Comparison of ENCODE assay signal across 12 mouse cellular contexts in genomic region chr10:94595705-94596104, GRCm38 (mm10).
A peak's percentile ranks its signal among the peaks of the same experiment; 100 is the strongest.
DNase-seq lines count a peak whose midpoint lies in the region; TF ChIP-seq lines count a peak whose summit lies in the region.
"Had no signal": no experiment of that assay in that cellular context is flagged by ENCODE, and none has a peak within 500 bp of the region (broad histone marks: within the 10 kb centered on the region; RNA-seq: fewer than 3 reads in every experiment).

No protein-coding gene starts in this region.

- no peak overlapping the region for H3K4me3 ChIP-seq in heart, embryonic 10.5 days
- no peak overlapping the region for H3K4me3 ChIP-seq in lung, adult 2 months (replicated peaks; ENCODE audit: extremely low read depth, low read depth, low read length)
- H3K4me3 ChIP-seq: lung, embryonic 15.5 days had no signal

- TF ChIP-seq CTCF in lung, adult 2 months (IDR thresholded peaks at IDR 0.05; ENCODE audit: insufficient read depth, low read length) = no peak

- H3K36me3 ChIP-seq in heart, embryonic 10.5 days = no peaks in the 10 kb centered on the region; the same call in 1 of the 2 replicates
- H3K36me3 ChIP-seq: lung, embryonic 15.5 days had no signal

- TF ChIP-seq POLR2A in lung, adult 2 months (IDR thresholded peaks at IDR 0.05; ENCODE audit: borderline replicate concordance, extremely low read depth, low read depth, low read length) = no peak

- WGBS in heart, embryonic 10.5 days = 84% methylated on average over 9 of the region's 9 CpGs
- WGBS in lung, adult 2 months = 78% methylated on average over 9 of the region's 9 CpGs

- no peaks in the 10 kb centered on the region for H3K4me1 ChIP-seq in heart, embryonic 10.5 days
- no peaks in the 10 kb centered on the region for H3K4me1 ChIP-seq in lung, adult 2 months (ENCODE audit: control insufficient read depth, insufficient read depth, low read length)
- H3K4me1 ChIP-seq: lung, embryonic 15.5 days had no signal

- no peak overlapping the region for H3K27ac ChIP-seq in heart, embryonic 10.5 days
- H3K27ac ChIP-seq: kidney, postnatal 0 days; lung, embryonic 15.5 days had no signal

- peak; percentile 35 for DNase-seq in heart, adult 8-10 months (ENCODE audit: low spot score)
- DNase-seq in heart, embryonic 10.5 days (ENCODE audit: low spot score) = no peak
- peak; percentile 35 for DNase-seq in lung, postnatal 10 days
- DNase-seq in lung, adult 2 months = no peak
- peak; percentile 54 to 73 for DNase-seq in left cerebral cortex, adult 18-20 months (ENCODE audit: low spot score in 2 of 2)
- peak; percentile 89 for DNase-seq in telencephalon, adult 2 months (ENCODE audit: low read depth, low spot score)
- DNase-seq in adipocyte (ENCODE audit: low spot score) = no peak
- no peak for DNase-seq in cerebellum, postnatal 36 days
- DNase-seq: adrenal gland, postnatal 14 days had no signal

- no peaks in the 10 kb centered on the region for H3K9me3 ChIP-seq in heart, embryonic 10.5 days
- H3K9me3 ChIP-seq: lung, embryonic 15.5 days had no signal

- H3K27me3 ChIP-seq in heart, embryonic 10.5 days (ENCODE audit: insufficient read depth, poor library complexity, severe bottlenecking) = no peaks in the 10 kb centered on the region
- H3K27me3 ChIP-seq: lung, embryonic 15.5 days; Patski had no signal

Comparison
In these comparisons a context has a peak if more than half of its experiments do, and no peak if none do; other contexts are left out.
1. DNase-seq: peak in heart, adult 8-10 months (single experiment), lung, postnatal 10 days (single experiment), left cerebral cortex, adult 18-20 months (2 of 2) and telencephalon, adult 2 months (single experiment); none in heart, embryonic 10.5 days (single experiment), lung, adult 2 months (single experiment), adipocyte (single experiment) and cerebellum, postnatal 36 days (0 of 2).